In the genomic region with DNA sequence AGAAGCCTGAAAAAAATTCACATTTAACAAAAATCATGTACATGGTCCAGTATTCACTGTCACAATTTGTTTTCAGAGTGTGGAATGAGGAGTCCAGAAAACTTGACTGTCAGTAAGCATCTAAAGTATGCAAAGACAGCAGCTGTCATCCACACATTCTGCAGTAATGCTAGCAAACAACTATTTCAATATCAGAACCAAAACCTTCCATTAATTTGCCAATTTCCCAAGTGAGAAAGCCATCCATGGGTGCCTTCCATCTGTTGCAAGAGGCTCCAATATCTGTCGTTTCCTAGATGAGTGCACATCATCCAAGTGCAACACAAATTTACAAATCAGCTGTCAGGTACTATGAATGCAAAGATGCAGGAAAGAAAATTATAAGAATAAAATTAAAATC, we compare ENCODE assay signal across 20 mouse cellular contexts.
DNase-seq lines count a peak whose midpoint lies in the region; ATAC-seq and TF ChIP-seq lines count a peak whose summit lies in the region.
"Had no signal": no experiment of that assay in that cellular context is flagged by ENCODE, and none has a peak within 500 bp of the region (broad histone marks: within the 10 kb centered on the region; RNA-seq: fewer than 3 reads in every experiment).

No protein-coding gene starts in this region.

- no peaks in the 10 kb centered on the region for H3K9me3 ChIP-seq in forebrain, embryonic 14.5 days (replicated peaks; ENCODE audit: control insufficient read depth, low read length)
- no peaks in the 10 kb centered on the region for H3K9me3 ChIP-seq in forebrain, embryonic 11.5 days (ENCODE audit: control insufficient read depth, low read length)
- H3K9me3 ChIP-seq in intestine, postnatal 0 days (ENCODE audit: control insufficient read depth), result no peaks in the 10 kb centered on the region
- H3K9me3 ChIP-seq: embryonic facial prominence, embryonic 15.5 days; heart, embryonic 13.5 days had no signal

- peak; percentile 37 for DNase-seq in forebrain, embryonic 14.5 days (ENCODE audit: low spot score)
- no peak for DNase-seq in forebrain, embryonic 11.5 days (ENCODE audit: low spot score)
- DNase-seq in brain, embryonic 14.5 days (ENCODE audit: low read depth), result peak; percentile 55
- DNase-seq in layer of hippocampus, adult 18-20 months (ENCODE audit: low spot score in 2 of 2), result peak; percentile 24 to 58
- peak; percentile 36 for DNase-seq in layer of hippocampus, adult 9-11 months
- DNase-seq in cerebellum, postnatal 36 days, result no peak
- DNase-seq in kidney, adult 2 months, result no peak
- DNase-seq: adrenal gland, postnatal 10 days; cerebellum, adult 2 months; cerebellum, postnatal 10 days; embryo, embryonic 11 days; gastrocnemius, adult 2 months; gastrocnemius, postnatal 36 days; heart, adult 11 months; heart, postnatal 36 days had no signal

- no peaks in the 10 kb centered on the region for H3K4me1 ChIP-seq in forebrain, embryonic 14.5 days (ENCODE audit: control insufficient read depth, insufficient read depth, low read length)
- H3K4me1 ChIP-seq in forebrain, embryonic 11.5 days (replicated peaks; ENCODE audit: control insufficient read depth, insufficient read depth, low read length), result no peaks in the 10 kb centered on the region
- H3K4me1 ChIP-seq in kidney, adult 2 months (ENCODE audit: control insufficient read depth, insufficient read depth, low read length), result no peaks in the 10 kb centered on the region
- no peaks in the 10 kb centered on the region for H3K4me1 ChIP-seq in intestine, postnatal 0 days (replicated peaks; ENCODE audit: control insufficient read depth, insufficient read depth, low read length)
- H3K4me1 ChIP-seq: embryonic facial prominence, embryonic 15.5 days; heart, embryonic 13.5 days had no signal

- 73% methylated on average over 1 of the region's 1 CpGs for WGBS in forebrain, embryonic 14.5 days
- WGBS in forebrain, embryonic 11.5 days, result 89% methylated on average over 1 of the region's 1 CpGs
- 74% methylated on average over 1 of the region's 1 CpGs for WGBS in kidney, adult 2 months
- WGBS in intestine, postnatal 0 days, result 76% methylated on average over 1 of the region's 1 CpGs

- no peak for TF ChIP-seq CTCF in brain, embryonic 14.5 days (IDR thresholded peaks at IDR 0.05; ENCODE audit: borderline replicate concordance, extremely low read depth, insufficient read depth, insufficient read length)
- TF ChIP-seq CTCF in kidney, adult 2 months (conservative IDR thresholded peaks at IDR 0.05; ENCODE audit: insufficient read depth, insufficient read length, low read depth, low read length), result no peak
- no peak for TF ChIP-seq CTCF in intestine, postnatal 0 days (IDR thresholded peaks at IDR 0.05; ENCODE audit: low read depth)

- ATAC-seq in forebrain, embryonic 14.5 days, result peak; percentile 40; the same call in 1 of the 2 replicates
- no peak for ATAC-seq in forebrain, embryonic 11.5 days (replicated peaks; ENCODE audit: low FRiP score)
- ATAC-seq in intestine, postnatal 0 days, result no peak
- ATAC-seq: hindbrain, postnatal 0 days had no signal

- no peak overlapping the region for H3K27ac ChIP-seq in forebrain, embryonic 14.5 days (ENCODE audit: low read depth, low read length)
- H3K27ac ChIP-seq in forebrain, embryonic 11.5 days (ENCODE audit: low read depth, low read length), result no peak overlapping the region
- H3K27ac ChIP-seq in kidney, adult 2 months (ENCODE audit: insufficient read depth, low read depth, low read length), result no peak overlapping the region
- no peak overlapping the region for H3K27ac ChIP-seq in intestine, postnatal 0 days (ENCODE audit: low read depth, low read length)
- H3K27ac ChIP-seq: embryonic facial prominence, embryonic 15.5 days; gastrocnemius, adult 2 months; heart, embryonic 13.5 days; hindbrain, postnatal 0 days had no signal

- no peak overlapping the region for H3K4me2 ChIP-seq in forebrain, embryonic 14.5 days (ENCODE audit: low read length)
- no peak overlapping the region for H3K4me2 ChIP-seq in forebrain, embryonic 11.5 days (ENCODE audit: low read depth, low read length, severe bottlenecking)
- no peak overlapping the region for H3K4me2 ChIP-seq in intestine, postnatal 0 days (replicated peaks; ENCODE audit: low read depth)
- H3K4me2 ChIP-seq: embryonic facial prominence, embryonic 15.5 days; heart, embryonic 13.5 days had no signal

- H3K4me3 ChIP-seq in forebrain, embryonic 14.5 days (ENCODE audit: low read depth, low read length), result no peak overlapping the region
- H3K4me3 ChIP-seq in forebrain, embryonic 11.5 days (ENCODE audit: low read depth, low read length), result no peak overlapping the region
- H3K4me3 ChIP-seq in kidney, adult 2 months (ENCODE audit: insufficient read depth, low read depth, low read length), result no peak overlapping the region
- H3K4me3 ChIP-seq in intestine, postnatal 0 days (ENCODE audit: low read depth, low read length), result no peak overlapping the region
- H3K4me3 ChIP-seq: embryonic facial prominence, embryonic 15.5 days; erythroblast, embryonic 14.5 days; gastrocnemius, adult 2 months; heart, embryonic 13.5 days had no signal

- H3K9ac ChIP-seq in forebrain, embryonic 14.5 days (ENCODE audit: low read length), result no peak overlapping the region
- no peak overlapping the region for H3K9ac ChIP-seq in forebrain, embryonic 11.5 days (ENCODE audit: low read length)
- H3K9ac ChIP-seq in intestine, postnatal 0 days (ENCODE audit: low read depth, low read length), result no peak overlapping the region
- H3K9ac ChIP-seq: embryonic facial prominence, embryonic 15.5 days; heart, embryonic 13.5 days had no signal

- no peaks in the 10 kb centered on the region for H3K27me3 ChIP-seq in forebrain, embryonic 14.5 days (replicated peaks; ENCODE audit: control insufficient read depth, insufficient read depth, low read length)
- H3K27me3 ChIP-seq in forebrain, embryonic 11.5 days (ENCODE audit: control insufficient read depth, insufficient read depth, low read length), result no peaks in the 10 kb centered on the region
- no peaks in the 10 kb centered on the region for H3K27me3 ChIP-seq in kidney, adult 2 months (replicated peaks; ENCODE audit: control insufficient read depth, insufficient read depth, low read length)
- no peaks in the 10 kb centered on the region for H3K27me3 ChIP-seq in intestine, postnatal 0 days (replicated peaks; ENCODE audit: control insufficient read depth, insufficient read depth, low read length)
- H3K27me3 ChIP-seq: embryonic facial prominence, embryonic 15.5 days; heart, embryonic 13.5 days had no signal

- no peaks in the 10 kb centered on the region for H3K36me3 ChIP-seq in forebrain, embryonic 14.5 days (ENCODE audit: control insufficient read depth, insufficient read depth, low read length)
- no peaks in the 10 kb centered on the region for H3K36me3 ChIP-seq in forebrain, embryonic 11.5 days (ENCODE audit: control insufficient read depth, insufficient read depth, low read length)
- no peaks in the 10 kb centered on the region for H3K36me3 ChIP-seq in kidney, adult 2 months (ENCODE audit: control insufficient read depth, insufficient read depth, low read length)
- no peaks in the 10 kb centered on the region for H3K36me3 ChIP-seq in intestine, postnatal 0 days (ENCODE audit: control insufficient read depth, insufficient read depth)
- H3K36me3 ChIP-seq: embryonic facial prominence, embryonic 15.5 days; heart, embryonic 13.5 days had no signal

- TF ChIP-seq POLR2A in brain, embryonic 14.5 days (IDR thresholded peaks at IDR 0.05; ENCODE audit: borderline replicate concordance, extremely low read depth, insufficient read depth, insufficient read length, poor library complexity, severe bottlenecking), result no peak
- TF ChIP-seq POLR2A in kidney, adult 2 months (IDR thresholded peaks at IDR 0.05; ENCODE audit: low read depth, low read length), result no peak

Comparison
In these comparisons a context has a peak if more than half of its experiments do, and no peak if none do; other contexts are left out.
1. DNase-seq: peak in forebrain, embryonic 14.5 days (single experiment), brain, embryonic 14.5 days (single experiment), layer of hippocampus, adult 18-20 months (2 of 2) and layer of hippocampus, adult 9-11 months (single experiment); none in forebrain, embryonic 11.5 days (single experiment), cerebellum, postnatal 36 days (0 of 2) and kidney, adult 2 months (single experiment).